Mouse (Mus musculus) forelimb bud, embryonic 11.5 days (tissue): ENCODE results near the gene Clk3.

Experiments
- DNase-seq: peaks from one replicate; pipeline ENCODE4 v3.0.0-alpha.2; 2012; ENCODE audit warnings: low read depth, low spot score

Gene Clk3

GRCm38 (mm10) chr9:57765364-57766351, at the start of gene Clk3:
Gene Clk3 (minus strand): TSS chr9:57765860.
- peak; percentile 31 for DNase-seq

- no peak for DNase-seq
Observed at GRCm38 (mm10) chr9:57814866-57815265, 49.2 kb upstream of the Clk3 start.

GRCm38 (mm10) chr9:57814014-57814413, 48.4 kb upstream of the Clk3 start:
- DNase-seq = no peak

- no peak for DNase-seq
Observed at GRCm38 (mm10) chr9:57811793-57812733, 46.4 kb upstream of the Clk3 start.

GRCm38 (mm10) chr9:57810691-57811090, 45.0 kb upstream of the Clk3 start:
- DNase-seq = no peak

GRCm38 (mm10) chr9:57808771-57809310, 43.2 kb upstream of the Clk3 start:
- no peak for DNase-seq

- DNase-seq = peak; percentile 81
Observed at GRCm38 (mm10) chr9:57807174-57807651, 41.6 kb upstream of the Clk3 start.

- DNase-seq = no peak
Observed at GRCm38 (mm10) chr9:57806066-57806481, 40.4 kb upstream of the Clk3 start.

- no peak for DNase-seq
Observed at GRCm38 (mm10) chr9:57805087-57805737, 39.6 kb upstream of the Clk3 start.

- DNase-seq = no peak
Observed at GRCm38 (mm10) chr9:57803839-57804238, 38.2 kb upstream of the Clk3 start.

- no peak for DNase-seq
Observed at GRCm38 (mm10) chr9:57803047-57803446, 37.4 kb upstream of the Clk3 start.

- no peak for DNase-seq
Observed at GRCm38 (mm10) chr9:57800325-57800975, 34.8 kb upstream of the Clk3 start.

GRCm38 (mm10) chr9:57798725-57799253, 33.1 kb upstream of the Clk3 start:
- DNase-seq = peak; percentile 62

GRCm38 (mm10) chr9:57797456-57797855, 31.8 kb upstream of the Clk3 start:
- no peak for DNase-seq

GRCm38 (mm10) chr9:57789733-57790132, 24.1 kb upstream of the Clk3 start:
- no peak for DNase-seq

GRCm38 (mm10) chr9:57782656-57783055, 17.0 kb upstream of the Clk3 start:
- no peak for DNase-seq

- DNase-seq = no peak
Observed at GRCm38 (mm10) chr9:57775736-57776135, 10.1 kb upstream of the Clk3 start.

- DNase-seq = no peak
Observed at GRCm38 (mm10) chr9:57775026-57775425, 9.4 kb upstream of the Clk3 start.

- no peak for DNase-seq
Observed at GRCm38 (mm10) chr9:57774168-57774567, 8.5 kb upstream of the Clk3 start.

- DNase-seq = no peak
Observed at GRCm38 (mm10) chr9:57773754-57774153, 8.1 kb upstream of the Clk3 start.
